Mouse (Mus musculus) liver, adult 2 months (tissue): ENCODE measurements around the gene Syce3.

Experiments
- CTCF ChIP-seq: fragments of 200-500 bp; IDR thresholded peaks from 2 replicates; pipeline ENCODE4 v1.5.1; 2011; ENCODE audit warnings: low read depth, low read length, control low read depth
- POLR2A ChIP-seq: fragments of 200-500 bp; IDR thresholded peaks from 2 replicates; pipeline ENCODE4 v1.6.1; 2011; ENCODE audit warnings: low read length, control low read depth; ENCODE audit not compliant: insufficient read depth; ENCODE audit errors: extremely low read depth

GRCm38 (mm10) chr15:89402471-89402870 is 7.8 kb downstream of the Syce3 start:
- TF ChIP-seq CTCF = no peak
- no peak for TF ChIP-seq POLR2A
